Mouse (Mus musculus) layer of hippocampus, postnatal 25 days (tissue): ENCODE measurements around the gene Tas2r104. TPM values are rescaled to one million over a fixed set of nuclear protein-coding genes. Genes with fewer than 3 reads are reported as not detected.

Source experiments
- DNase-seq, 2 experiments: peaks; one replicate each; pipeline ENCODE4 v3.0.0; 2022; ENCODE audit warnings: mixed read lengths in 2 of 2, low spot score in 1 of 2; ENCODE audit errors: extremely low spot score in 1 of 2
- total RNA-seq, 2 experiments: library from RNA; stranded (reverse); gene quantifications; 2 replicates each; pipeline ENCODE4 v1.2.3; 2021

The Tas2r104 gene
- not detected for total RNA-seq

DNA sequence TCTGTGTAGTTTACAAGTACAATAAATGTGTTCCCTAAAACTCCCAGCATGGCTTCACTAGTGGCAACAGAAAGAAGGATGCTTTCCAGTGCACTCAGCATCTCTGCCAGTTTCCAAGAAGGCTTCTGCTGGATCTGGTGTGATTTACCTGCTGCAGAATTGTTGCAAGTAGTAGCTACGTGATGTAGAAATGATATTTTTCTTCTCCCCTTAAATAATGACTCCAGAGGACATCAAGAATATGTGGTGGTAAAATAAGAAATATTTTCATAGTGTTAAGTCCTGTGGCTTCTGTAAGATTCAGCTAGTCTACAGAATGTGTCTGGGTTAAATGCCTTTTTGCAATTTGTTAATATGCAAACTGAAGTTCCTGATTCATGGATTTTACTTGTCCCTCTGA lies at the start of gene Tas2r104:
Gene Tas2r104 (minus strand): TSS at position 101 of the 400 bp plus-strand sequence.
- DNase-seq: no peak

DNA sequence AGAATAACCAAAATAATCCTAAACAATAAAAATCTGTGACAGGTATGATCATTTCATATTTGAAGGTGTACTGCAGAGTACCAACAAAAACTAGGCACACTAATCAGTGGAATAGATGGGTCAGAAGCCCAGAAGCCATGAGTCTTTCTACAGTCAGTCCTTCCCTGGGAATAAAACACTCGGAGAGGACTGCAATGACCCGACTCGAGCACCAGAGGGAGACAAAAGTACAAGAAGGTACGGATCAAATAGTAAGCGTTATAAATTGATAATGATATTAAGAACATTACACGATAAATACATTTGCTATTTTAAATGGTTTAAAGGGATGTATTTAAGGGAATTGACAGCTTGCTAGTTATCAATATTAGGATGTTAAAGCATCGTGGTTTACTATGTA lies 27.3 kb upstream of the Tas2r104 start:
- no peak for DNase-seq

DNA sequence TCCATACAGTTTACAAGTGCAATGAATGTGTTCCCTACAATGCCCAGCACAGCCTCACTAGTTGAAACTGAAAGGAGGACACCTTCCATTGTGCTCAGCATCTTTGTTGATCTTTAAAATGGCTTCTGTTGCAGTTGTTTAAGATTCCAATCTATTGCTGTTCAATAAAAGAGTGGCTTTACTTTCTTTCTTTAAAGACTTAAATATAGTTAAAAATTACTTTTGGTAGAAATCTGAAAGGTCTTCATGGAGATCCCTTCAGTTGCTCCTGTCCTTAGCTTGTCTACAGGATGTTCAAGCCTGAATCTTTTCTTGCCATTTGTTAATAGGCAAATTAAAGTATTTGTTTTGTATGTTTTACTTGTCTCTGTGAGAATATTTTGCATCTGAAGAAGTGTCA lies 4.4 kb upstream of the Tas2r104 start, which contains the start of gene Tas2r114:
Gene Tas2r114 (minus strand): TSS at position 101 of the 400 bp plus-strand sequence.
- DNase-seq: no peak

DNA sequence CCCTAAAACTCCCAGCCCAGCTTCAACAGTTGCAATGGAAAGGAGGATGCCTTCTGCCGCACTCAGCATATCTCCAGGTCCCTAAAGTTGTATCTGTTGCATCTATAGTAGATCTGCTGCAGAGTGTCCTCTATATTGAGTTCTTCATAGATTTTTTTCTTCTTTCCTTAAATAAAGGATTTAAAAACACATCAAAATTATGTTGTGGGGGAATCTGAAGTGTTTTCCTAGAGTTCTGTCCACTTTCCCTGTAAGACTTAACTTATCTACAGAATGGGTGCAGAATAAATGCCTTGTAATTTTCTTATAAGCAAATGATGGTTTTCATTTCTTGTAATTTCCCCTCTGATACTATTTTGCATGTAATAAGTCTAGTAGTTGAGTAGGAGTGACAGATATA lies 1.9 kb upstream of the Tas2r104 start, which contains the start of gene Tas2r105:
Gene Tas2r105 (minus strand): TSS at position 101 of the 400 bp plus-strand sequence.
- no peak for DNase-seq

DNA sequence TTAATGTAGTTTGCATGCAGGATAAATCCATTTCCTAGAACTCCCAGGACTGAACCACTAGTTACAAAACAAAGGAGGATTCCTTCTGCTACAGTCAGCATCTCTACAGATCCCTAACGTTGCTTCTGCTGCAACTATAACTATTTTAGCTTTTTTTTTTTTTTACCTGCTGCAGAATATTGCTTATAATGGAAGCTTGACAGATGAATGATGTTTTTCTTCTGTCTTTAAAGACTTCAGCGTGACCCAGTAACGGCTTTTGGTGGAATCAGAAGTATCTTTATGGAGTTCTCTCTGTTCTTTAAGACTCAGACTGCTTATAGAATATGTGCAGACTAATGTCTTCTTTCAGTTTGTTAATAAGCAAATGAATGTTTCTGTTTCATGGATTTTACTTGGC lies 6.8 kb downstream of the Tas2r104 start, which contains the start of gene Tas2r106:
Gene Tas2r106 (minus strand): TSS at position 101 of the 400 bp plus-strand sequence.
- no peak for DNase-seq

DNA sequence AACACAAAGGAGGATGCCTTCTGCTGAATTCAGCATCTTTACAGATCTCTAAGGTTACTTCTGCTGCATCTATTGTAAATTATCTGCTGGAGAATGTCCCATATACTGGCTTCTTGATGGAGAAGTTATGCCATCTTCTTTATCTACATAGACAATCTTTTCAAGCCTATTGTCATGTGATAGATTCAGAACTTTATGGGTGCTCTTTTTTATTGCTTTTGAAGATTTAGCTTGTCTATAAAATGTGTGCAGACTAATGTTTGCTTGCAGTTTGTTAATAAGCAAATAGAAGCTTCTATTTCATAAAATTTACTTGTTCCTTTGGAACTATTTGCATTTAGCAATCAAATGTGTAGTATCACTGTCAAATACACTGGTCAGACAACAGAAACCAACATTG lies 25.5 kb downstream of the Tas2r104 start, which contains the start of gene Tas2r107:
Gene Tas2r107 (minus strand): TSS at position 101 of the 400 bp plus-strand sequence.
- no peak for DNase-seq

Other genes with a start within 250 kb of the Tas2r104 start
- not detected for gene 5430401F13Rik, start 199.3 kb downstream of the Tas2r104 start, total RNA-seq
- not detected for gene Gm6619, start 199.3 kb downstream of the Tas2r104 start, total RNA-seq
- not detected for gene Tas2r130, start 54.8 kb downstream of the Tas2r104 start, total RNA-seq
- gene Tas2r107, start 25.6 kb downstream of the Tas2r104 start, total RNA-seq: not detected
- gene Tas2r106, start 6.9 kb downstream of the Tas2r104 start, total RNA-seq: not detected
- not detected for gene Tas2r105, start 1.8 kb upstream of the Tas2r104 start, total RNA-seq
- gene Tas2r114, start 4.3 kb upstream of the Tas2r104 start, total RNA-seq: not detected